Mouse (Mus musculus) kidney, adult 9 months (tissue): ENCODE measurements around the gene Rb1.

Source experiments
- DNase-seq: peaks from one replicate; pipeline ENCODE4 v3.0.0; 2022

Gene Rb1

DNA sequence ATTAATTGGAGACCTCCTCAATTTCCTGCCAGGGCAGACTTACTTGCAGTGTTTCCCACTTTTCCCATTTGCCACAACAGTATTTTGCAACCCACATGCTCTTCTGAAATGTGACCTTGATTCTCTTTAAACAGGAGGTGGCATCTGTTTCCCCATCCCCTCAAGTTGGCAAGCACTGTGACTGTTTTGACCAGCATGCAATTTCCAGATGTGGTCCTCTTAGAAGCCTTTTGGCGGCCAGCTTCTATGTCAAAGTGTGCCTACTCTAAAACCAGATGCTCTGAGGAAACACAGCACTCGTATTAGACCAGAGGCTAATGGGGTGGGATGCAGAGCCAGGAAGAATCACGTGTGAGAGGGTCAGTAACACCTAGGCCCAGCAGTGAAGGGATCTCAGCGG, 67.4 kb downstream of the Rb1 start:
- no peak for DNase-seq

DNA sequence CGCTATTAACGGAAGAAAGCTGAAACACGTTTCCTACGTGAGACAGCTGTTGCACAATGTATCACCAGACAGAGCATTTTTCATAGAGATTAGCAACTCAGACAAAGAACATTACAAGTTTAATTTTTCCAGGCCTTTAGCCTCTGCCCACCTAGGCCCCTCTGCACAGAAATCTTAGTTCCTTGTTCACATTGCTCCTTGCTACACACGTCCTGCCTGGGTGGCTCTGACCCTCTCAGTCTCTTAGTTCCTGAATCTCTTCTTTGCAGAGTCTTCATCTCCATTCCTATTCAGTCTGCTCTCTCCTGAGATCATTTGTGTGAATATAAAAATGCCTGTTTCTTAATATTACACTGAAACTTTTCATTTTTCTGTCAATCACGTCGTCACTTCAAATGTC, 68.3 kb downstream of the Rb1 start:
- no peak for DNase-seq

DNA sequence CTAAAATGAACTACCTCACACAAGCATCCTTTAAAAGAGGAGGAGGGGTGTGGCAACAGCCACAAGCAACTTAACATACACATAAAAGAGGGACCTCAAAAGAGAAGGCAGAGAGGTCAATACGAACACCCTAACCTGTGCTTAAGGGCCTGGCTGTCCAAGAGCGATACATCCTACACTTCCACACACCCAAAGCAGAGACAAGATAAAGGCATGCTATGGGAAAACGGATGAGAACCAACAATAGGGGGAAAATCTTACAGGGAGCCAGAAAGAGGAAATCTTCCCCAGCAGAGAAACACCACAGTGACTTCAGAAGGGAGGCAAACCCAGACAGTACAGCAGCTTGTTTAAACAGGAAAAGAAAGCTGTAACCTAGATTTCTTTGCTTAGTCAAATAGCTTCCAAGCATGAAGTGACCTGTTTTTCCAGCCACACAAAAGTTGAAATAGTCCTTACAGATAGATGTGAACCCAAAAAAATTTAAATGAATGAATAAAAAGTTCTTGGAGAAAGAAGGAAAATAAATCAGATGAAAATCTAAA, 70.1 kb downstream of the Rb1 start:
- DNase-seq = no peak

DNA sequence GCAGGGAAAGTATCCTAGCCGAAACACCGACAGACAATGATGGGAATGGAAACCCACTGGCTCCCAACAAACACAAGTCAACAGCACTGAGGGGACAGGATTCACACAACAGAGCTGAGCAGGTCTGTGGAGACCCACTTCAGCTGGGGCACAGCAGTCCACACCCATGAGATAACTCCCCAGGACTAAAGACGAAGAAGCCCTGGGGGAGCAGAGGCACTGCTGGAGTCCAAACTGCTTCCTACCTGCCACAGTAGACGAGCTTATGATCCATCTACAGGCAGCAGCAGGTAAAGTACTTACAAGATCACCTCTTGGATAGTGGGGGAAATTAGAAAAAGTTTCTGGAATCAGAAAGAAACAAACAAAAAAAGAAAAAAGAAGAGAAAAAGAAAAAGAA, 71.2 kb downstream of the Rb1 start:
- DNase-seq = peak; percentile 54

DNA sequence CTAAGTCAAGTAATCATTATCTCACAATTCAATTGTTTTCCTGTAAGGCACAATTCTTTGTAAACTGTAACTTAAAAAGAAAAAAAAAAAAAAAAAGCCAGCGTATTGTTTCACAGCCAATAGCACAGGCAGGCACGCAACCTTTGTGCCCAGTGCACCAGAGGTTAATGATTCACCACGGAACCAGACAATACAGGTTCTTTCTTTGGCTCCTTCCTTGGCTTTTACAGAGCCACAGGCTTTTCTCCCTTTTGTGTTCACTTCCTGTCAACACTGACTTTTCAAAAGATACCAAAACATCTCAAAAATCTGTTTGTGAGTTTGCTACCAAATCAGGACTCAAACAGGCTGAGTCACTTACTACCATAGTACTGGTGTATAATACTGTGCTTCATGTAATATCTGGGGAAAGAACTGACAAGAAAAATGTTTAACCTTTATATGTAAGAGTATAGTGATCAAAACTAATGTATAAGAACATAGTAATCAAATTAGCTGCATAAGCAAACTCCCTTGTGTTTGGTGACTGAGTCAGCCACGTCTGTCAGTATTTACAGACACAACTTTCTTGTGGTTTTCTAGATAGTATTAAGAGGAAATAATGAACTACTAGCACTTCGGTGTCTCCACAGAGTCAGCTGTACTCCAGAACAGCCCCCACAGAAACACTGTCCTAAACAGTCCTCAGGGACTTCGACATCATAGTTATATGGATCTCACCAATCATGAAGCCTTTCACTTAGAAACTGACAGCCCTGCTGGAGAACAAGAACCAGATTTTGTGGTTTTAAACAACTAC, 72.0 kb downstream of the Rb1 start:
- DNase-seq = peak; percentile 94

DNA sequence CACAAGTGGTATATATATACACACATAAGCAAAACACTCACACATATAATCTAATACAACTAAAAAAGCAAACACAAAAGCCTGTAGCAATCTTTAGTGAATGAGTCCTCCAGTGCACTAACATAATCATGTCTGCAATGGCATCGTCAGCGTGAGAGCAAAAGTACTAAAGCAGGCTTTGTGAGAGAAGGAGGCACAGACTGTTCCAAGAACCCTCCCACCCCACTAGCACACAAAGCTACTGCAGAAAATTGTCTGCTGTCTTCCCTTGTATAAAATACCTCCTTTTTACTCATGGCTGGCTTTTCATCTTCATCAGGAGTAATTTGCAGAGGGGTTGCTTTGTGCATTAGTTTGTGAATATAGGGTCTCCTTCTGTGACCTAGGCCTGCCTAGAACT, 73.3 kb downstream of the Rb1 start:
- no peak for DNase-seq

DNA sequence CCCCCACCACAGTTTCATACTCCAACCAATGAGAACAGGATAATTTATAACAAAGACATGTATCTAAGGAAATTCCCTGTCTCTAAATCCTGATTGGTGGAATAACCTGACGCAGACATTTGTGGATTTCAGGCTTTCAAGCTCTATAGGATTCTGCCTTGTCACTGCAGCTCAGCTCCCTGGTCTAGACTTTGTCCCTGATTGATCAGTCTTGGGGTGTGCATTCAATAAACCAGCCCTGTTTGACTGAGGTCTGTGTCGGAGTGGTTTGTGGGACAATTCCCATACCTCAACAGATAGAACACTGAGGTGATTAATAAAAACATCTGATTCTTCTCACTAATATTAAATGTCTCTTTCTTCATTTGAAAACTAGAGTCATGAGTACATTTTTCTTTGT, 75.6 kb downstream of the Rb1 start:
- DNase-seq = no peak

DNA sequence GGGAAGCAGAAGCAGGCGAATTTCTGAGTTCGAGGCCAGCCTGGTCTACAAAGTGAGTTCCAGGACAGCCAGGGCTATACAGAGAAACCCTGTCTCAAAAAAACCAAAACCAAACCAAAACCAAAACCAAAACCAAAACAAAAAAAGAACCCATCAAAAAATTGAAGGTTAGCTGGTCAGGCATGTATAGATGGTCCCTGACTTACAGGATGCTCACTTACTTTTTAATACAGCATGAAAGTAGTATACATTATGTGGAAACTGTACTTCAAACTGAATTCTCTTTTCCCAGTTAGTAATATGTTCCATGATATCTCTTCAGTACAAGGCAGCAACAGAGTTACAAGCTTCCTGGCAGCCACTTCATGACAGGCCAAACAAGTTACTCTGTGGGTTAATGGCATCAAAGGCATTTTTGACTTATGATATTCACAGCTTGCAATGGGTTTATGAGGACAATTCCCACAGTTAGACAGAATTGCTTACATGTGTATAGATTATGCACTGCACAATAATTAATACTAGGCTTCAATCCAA, 81.5 kb downstream of the Rb1 start:
- DNase-seq = no peak

DNA sequence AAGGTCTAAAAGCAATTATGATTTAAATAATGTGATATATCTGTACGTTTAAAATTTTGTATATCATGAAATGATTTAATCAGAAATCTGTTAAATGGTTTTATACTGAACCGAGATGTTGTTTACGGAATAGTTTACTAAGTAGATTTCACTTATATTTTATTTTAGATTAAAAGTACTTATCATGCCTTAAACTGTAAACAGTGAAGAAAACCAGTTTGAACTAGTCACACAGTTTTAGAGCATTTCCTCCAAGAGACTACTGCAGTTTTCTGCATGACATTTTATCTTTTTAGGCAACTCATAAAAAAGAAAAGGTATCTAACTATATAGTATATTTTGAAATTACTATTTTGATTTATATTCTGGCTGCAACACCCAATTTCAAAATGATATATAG, 85.8 kb downstream of the Rb1 start:
- DNase-seq = no peak

DNA sequence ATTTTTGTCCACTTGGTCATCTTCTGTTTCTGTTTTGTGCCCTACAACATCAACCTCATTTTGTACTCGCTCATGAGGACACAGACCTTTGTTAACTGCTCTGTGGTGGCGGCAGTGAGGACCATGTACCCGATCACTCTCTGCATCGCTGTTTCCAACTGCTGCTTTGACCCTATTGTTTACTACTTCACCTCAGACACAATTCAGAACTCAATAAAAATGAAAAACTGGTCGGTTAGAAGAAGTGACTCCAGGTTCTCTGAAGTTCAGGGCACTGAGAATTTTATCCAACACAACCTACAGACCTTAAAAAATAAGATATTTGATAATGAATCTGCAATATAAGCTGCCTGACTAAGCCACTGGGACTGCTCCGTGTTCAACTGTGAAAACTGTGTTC, 86.3 kb downstream of the Rb1 start:
- peak; percentile 50 for DNase-seq

DNA sequence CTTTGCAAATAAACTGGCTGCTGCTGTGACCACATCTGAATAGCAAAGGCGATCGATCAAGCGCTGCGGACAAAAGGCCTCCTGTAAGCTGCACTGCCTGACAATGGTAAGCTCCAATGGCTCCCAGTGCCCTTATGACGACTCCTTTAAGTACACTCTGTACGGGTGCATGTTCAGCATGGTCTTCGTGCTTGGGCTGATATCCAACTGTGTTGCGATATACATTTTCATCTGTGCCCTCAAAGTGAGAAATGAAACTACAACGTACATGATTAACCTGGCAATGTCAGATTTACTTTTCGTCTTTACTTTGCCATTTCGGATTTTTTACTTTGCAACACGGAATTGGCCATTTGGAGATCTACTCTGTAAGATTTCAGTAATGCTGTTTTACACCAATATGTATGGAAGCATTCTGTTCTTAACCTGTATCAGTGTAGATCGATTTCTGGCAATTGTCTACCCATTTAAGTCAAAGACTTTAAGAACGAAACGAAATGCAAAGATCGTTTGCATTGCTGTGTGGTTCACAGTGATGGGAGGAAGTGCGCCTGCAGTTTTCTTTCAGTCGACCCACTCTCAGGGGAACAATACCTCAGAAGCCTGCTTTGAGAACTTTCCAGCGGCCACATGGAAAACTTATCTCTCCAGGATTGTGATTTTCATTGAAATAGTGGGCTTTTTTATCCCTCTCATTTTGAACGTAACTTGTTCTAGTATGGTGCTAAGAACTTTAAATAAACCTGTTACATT, 86.9 kb downstream of the Rb1 start:
- peak; percentile 66 for DNase-seq

DNA sequence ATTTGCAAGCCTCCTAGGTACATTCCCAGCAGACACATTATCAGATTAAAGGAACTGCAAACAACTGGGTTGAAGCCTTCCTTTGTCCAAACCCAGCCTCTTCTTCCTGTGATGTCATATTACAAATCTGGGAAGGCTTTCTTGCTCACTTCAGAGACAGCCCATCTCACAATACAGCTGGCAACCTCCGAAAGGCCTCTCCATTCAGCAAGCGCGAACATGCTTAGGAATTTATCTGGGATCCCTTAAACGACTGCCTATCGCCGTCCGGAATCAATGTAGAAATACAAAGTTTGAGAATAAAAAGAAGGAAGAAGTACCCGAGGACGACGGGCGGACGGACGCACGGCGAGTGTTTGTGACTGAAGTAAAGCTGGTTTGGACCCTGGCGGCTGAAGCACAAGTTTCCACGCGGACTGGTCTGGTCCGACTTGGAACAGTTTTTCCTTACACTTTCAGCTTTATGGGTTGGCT, 87.7 kb downstream of the Rb1 start, which contains the start of gene Lpar6:
Gene Lpar6, plus strand, starts transcription at position 48 of the 474 bp plus-strand sequence.
- DNase-seq = peak; percentile 87

DNA sequence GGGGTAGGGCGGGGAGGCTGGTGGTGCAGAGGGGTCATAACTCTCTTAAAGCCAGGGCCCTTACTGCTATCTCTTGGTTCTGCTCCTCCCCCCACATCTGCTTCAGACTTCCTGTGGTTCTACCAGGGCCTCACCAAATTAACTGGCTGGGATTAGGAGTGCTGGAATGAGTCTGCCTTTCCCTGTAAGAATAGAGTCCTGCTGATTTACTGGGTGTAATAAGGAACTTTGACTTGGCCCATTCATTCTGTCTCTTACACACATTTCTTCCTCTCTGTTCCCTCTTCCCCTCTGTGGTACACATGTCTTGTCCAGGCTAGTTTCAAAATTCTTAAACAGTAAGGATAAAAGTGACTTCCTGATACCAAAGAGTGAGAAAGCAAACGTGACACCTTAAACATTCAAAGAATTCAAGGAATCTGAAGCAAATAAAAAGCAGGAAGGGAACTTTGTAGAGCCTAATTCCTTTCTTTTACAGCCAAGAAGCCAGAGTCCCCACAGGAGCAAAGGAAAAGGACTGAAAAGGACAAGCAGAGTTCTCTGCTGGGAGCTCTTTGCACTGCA, 91.1 kb downstream of the Rb1 start:
- DNase-seq = peak; percentile 44

DNA sequence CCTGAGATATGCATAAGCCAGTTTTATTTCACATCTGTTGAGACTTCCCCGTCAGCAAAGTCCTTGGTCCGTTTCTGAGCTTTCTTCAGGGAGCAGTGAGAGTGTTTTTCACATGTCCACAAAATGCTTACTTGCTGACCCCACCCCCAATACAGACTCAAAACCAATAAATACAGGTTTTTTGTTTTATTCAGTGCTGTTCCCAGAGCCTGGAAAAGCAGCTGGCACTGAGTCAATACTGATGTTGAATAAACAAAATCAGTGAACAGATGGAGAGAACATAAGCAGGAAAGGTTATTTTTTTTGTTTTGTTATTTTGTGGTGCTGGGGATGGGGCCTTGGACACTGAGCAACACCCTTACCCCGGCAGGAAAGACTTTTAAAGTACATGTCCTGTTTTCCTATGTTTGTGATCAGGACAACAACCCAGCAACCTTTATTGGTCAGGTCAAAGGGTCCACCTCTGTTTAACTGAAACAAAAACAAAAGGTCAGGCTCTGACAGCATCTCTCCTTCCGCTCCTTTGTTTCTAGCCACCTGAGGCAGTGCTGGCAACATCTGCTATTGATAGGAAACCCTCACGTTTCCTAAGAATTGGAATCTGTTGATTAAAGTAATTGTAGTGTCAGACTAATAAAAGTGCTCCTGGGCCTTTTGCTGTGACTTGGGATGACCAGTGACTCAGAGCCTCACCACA, 94.2 kb downstream of the Rb1 start:
- DNase-seq = no peak

DNA sequence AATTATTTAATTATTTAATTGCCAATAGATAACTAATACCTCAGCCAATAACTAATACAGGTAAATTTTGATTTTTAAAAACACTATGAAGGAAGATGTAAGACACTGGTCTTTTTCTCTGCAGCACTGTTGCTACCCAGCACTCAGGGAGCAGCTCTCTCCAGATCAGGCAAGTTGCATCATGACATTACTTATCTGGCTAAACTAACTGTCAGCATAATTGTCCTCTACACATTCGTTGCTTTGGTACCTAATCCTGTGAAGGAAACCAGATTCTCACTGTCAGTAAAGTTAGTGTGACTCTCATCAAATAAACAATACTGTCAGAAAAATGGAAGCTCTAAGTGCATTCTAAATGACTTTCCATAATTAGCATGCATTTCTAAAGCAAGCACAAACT, 98.8 kb downstream of the Rb1 start:
- no peak for DNase-seq

DNA sequence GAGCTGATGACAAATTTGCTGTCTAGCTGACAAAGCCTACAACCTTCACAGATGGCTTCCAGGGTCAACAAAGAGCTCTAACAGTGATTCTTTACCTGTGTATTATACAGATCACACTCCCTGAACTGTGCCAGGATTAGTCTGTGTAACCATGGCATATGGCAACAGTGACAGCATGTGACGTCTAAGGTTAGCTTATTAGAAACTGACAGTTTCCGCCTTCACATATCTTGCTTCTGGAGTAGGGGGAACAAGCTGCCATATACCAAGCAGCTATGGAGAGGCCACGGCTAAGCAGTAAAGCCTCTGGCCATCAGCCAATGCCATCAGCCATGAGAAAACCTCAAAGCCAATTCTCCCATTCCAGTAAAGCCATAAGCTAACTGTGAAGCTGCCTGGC, 99.3 kb downstream of the Rb1 start:
- DNase-seq = no peak

DNA sequence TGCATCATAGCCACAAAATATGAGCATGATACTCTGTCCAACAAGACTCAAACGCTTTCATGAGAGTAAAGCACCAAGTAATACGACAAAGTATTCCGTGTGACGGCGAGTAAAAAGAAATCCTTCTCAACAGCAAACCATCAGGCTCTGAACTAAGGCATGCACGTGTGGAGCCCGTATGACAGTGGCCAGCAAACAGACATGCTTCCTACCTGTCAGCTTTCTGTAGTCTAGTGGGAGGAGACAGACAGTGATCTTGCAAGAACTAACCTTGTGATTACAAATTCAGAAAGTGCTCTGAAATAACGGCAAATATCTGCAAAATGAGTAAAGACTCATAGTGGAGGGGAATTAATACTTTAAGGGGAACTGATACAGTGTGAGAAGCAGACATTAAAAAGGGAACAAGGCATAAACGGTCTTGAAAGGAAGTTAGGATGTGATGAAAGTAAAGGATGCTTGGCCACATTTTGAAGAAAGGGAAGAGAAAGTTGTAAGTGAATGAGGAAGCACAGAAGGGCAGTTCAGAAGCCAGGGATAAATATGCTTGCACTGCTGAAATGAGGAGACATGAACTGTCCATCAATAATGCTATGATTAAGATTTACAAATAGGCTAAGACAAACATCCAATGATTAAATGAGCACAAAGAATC, 103.2 kb downstream of the Rb1 start:
- DNase-seq = no peak

DNA sequence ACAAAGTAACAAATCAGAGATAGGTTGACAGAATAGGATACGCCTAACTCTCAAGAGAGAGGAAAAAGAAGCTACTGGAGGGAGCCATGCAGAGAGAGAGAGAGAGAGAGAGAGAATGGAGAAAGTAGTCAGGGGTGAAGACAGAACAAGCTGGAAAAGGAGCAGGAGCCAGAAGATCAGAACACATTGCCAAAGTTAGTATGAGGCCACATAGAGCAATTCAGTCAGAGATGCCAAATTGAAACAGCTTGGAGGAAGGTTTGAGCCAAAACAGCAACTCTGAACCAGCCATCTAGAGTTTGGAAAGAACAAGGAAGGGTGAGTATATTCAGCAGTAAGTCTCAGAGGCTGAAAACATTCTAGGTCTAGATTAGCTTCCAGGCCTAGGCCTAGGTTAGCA, 108.6 kb downstream of the Rb1 start:
- DNase-seq = no peak

DNA sequence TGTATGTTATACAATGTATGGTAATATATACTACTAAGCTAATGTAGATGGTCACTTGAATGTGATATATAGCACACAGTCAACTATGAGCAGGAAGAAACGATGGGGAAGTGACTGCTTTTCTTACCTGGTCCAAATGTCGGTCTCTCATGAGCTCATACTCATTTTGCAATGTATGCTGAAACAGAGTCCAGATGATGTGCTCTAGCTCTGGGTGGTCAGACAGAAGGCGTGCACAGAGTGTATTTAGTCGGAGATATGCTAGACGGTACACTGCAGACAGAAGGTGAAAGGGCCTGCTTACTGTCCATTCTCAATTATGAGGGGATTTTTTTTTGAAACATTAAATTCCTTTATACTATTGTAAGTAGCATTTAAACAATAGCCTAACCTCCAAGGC, 114.1 kb downstream of the Rb1 start:
- DNase-seq = no peak

DNA sequence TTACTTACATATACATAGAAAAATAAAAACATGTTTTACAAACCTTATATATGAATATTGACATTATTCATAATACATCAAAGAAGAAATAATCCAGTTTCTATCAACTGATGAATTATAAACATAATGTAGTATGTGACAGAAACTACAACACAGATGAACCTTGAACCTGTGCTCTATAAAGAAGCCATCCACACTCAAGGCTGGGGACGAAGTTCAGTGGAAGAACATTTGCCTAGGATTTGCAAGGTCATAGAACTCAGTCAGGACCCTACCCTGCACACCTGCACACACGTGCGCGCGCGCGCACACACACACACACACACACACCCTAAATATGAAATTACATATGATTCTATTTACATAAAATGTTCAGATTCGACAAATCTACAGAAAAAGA, 115.4 kb downstream of the Rb1 start:
- no peak for DNase-seq

DNA sequence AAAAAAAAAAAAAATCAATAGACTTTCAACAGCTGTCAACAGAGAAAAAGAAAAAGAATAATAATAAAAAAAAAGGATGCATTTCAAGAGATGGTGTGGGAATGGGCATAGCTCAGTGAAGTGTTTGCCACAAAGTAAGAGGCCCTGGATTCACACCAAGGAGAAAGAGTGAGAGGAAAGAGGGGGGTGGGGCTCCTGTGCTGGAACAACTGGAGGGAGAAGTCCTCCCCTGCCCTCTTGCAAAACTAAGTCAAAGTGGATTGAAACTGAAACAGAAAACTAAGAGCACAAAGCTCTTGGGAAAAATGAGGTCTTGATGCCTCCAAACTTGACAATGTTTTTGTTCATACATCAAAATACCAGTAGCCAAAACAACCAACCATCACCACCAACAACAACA, 116.4 kb downstream of the Rb1 start:
- DNase-seq = no peak

DNA sequence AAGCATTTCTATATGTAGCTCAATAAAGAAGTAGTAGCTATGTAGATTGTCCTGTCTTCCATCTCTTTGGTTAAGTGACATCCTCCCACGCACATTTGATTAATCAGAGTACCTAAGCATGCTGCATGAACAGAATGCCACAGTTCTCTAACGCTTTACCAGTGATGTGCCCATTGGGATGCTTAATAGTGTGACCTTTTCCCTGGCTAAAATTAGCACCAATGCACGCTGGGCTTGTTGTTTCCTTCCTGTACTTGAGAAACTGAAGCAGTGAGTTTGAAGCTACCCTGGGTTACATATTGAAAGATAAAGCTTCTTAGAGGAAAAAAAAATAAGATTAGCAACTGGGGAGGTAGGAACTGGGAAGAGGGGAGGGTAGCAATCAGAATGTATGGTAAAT, 121.6 kb downstream of the Rb1 start:
- no peak for DNase-seq
